Mouse (Mus musculus) olfactory bulb, adult 2 months (tissue): ENCODE results near the gene Prss16. TPM values are rescaled to one million over a fixed set of nuclear protein-coding genes. Genes with fewer than 3 reads are reported as not detected.
A peak's percentile ranks its signal among the peaks of the same experiment; 100 is the strongest.

ENCODE experiments used
- H3K27ac ChIP-seq: fragments of 200-500 bp; 2 replicates; pipeline ENCODE4 v1.5.1; 2012; ENCODE audit warnings: low read depth, low read length; ENCODE audit not compliant: insufficient read depth
- H3K4me1 ChIP-seq: fragments of 200-500 bp; 2 replicates; pipeline ENCODE4 v1.6.1; 2012; ENCODE audit warnings: low read length; ENCODE audit not compliant: control insufficient read depth, insufficient read depth
- H3K4me3 ChIP-seq: fragments of 200-500 bp; 2 replicates; pipeline ENCODE4 v1.5.1; 2012; ENCODE audit warnings: mild to moderate bottlenecking, low read depth, low read length, moderate library complexity; ENCODE audit not compliant: insufficient read depth
- CTCF ChIP-seq: fragments of 200-500 bp; IDR thresholded peaks from 2 replicates; pipeline ENCODE4 v1.5.1; 2012; ENCODE audit warnings: low read depth, mild to moderate bottlenecking, low read length, moderate library complexity; ENCODE audit not compliant: insufficient read depth
- POLR2A ChIP-seq: fragments of 200-500 bp; IDR thresholded peaks from 2 replicates; pipeline ENCODE4 v1.6.1; 2012; ENCODE audit warnings: mild to moderate bottlenecking, low read depth, low read length, moderate library complexity; ENCODE audit not compliant: insufficient read depth
- WGBS: fragments of 180-500 bp; shearing (Covaris S2); methylation state at CpG from one replicate; pipeline ENCODE4 v1.1.7; 2018; 5-methylcytosine and 5-hydroxymethylcytosine counted together
- polyA plus RNA-seq: library from polyadenylated mRNA; stranded (reverse); fragments of >200 nt; gene quantifications from 2 replicates; pipeline ENCODE4 v1.2.4, GENCODE M21; 2012; ENCODE audit warnings: low replicate concordance; ENCODE audit not compliant: missing spikeins, insufficient read depth, insufficient read length

Gene Prss16
- polyA plus RNA-seq, 1 experiment = not detected

DNA sequence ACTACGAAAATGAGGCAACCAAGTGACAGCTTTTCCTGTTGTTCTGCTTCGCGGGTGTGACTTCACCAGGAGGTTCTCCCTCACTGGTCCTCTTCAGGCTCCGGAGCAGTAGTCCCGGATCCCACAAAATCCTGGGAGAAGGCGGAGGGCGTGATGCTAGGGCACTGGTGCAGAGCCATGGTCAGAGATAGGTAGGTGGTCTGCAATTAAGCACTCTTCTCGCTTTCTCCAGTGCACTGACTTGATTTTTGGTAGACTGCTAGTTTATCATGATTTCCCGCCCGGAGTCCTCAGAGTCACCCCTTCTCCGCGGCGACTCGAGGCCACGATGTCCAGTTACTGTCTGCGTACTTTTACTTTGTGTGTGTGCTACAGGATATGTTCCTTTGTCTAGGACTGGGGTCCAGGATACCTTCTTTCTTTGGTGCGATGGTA, 4.9 kb upstream of the Prss16 start:
- Histone ChIP-seq H3K27ac (no peak overlapping the region), H3K4me3 (no peak overlapping the region)
- 12% methylated on average over 17 of the region's 17 CpGs for WGBS

DNA sequence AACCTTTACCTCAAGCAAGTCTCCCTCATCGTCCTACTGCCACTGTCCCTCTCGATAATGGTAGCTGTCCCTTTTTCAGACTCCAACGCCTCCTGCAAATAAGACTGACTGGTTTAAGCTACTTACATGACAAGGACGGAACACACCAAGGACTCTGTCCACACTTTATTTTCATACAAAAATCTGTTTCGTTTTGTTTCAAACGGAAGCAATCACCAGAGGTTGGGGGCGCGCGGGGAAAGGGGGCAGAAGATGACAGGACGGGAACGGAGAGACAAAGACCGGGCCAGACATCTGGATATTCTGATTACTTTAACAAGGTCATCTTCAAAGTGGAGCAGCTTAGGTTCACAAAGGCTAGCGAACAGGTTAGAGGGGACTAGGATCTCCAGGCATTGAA, 4.2 kb upstream of the Prss16 start:
- no peak overlapping the region for H3K4me3 ChIP-seq
- 26% methylated on average over 13 of the region's 13 CpGs for whole genome bisulfite sequencing
- H3K4me1 ChIP-seq = no peaks in the 10 kb centered on the region
- H3K27ac ChIP-seq = no peak overlapping the region
- no peak for TF ChIP-seq POLR2A
- no peak for TF ChIP-seq CTCF

More for the DNA sequence above, 4.9 kb upstream of the Prss16 start:
- no peak for TF ChIP-seq POLR2A
- H3K4me1 ChIP-seq = no peaks in the 10 kb centered on the region

DNA sequence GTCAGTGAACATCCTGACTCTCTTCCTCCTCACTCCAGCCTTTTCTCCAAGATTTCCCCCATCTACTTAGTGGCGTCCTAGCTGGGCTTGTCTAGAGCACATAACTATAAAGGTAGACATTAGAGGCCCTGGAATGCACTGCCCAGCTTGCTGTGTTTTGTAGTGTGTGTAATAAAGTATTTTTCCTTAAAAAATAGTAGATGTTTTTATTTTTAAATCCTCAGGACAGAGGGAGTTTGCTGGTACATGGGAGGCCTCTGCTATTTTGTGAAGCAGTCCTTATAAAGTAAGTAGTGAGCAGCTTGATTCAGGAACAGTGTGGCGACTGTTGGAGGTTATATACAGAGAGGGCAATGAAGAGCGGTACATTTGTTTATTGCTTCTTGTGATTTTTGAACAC, 835 bp downstream of the Prss16 start:
- TF ChIP-seq CTCF (no peak), POLR2A (no peak)
- WGBS = 86% methylated on average over 3 of the region's 3 CpGs
- peaks cover 13% of the 10 kb centered on the region for H3K4me1 ChIP-seq
- no peak overlapping the region for H3K27ac ChIP-seq
- no peak overlapping the region for H3K4me3 ChIP-seq

DNA sequence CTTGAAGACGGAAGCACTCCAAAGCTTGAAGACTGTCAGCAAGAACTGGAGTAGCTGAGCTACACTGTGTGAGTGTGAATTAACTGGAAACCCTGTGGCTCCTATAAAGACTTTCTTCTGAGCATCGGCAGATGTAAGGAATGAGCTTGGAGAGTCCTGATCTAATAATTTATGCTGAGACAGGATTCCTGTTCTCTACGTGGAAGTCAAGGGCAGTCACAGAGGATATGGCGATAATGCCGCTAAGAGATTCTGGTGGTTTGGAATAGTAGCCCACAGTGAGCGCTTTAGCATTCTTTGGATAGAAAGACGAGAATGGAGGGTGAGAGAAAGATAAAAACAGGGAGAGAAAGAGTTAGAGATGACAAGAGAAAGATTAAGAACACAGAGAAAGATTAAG, 1.7 kb downstream of the Prss16 start:
- TF ChIP-seq POLR2A (no peak), CTCF (no peak)
- Histone ChIP-seq H3K27ac (no peak overlapping the region), H3K4me3 (no peak overlapping the region), H3K4me1 (peaks cover 13% of the 10 kb centered on the region)
- WGBS = 52% methylated on average over 7 of the region's 7 CpGs

DNA sequence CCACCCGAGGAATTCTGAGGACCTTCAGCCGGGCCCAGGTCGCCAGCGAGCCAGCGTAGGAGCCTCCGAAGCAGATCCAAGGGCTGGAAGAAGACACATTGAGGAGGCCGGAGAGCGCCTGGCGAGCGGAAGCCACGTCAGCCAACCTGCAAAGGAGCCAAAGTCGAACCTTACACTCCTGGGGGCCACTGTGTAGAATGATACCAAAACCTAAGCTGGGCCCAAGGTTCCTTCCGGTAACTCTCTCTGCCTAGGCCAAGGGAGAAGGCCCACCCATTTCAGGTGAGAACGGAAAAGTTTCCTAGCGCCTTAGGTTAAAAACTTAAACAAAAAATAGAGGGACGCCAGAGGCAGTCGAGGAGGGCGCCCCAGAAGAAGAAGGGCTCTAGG, 2.4 kb downstream of the Prss16 start:
- TF ChIP-seq CTCF (no peak), POLR2A (no peak)
- Histone ChIP-seq H3K4me3 (no peak overlapping the region; the same call in 1 of the 2 replicates), H3K27ac (no peak overlapping the region), H3K4me1 (peaks cover 13% of the 10 kb centered on the region)
- WGBS = 13% methylated on average over 18 of the region's 18 CpGs

DNA sequence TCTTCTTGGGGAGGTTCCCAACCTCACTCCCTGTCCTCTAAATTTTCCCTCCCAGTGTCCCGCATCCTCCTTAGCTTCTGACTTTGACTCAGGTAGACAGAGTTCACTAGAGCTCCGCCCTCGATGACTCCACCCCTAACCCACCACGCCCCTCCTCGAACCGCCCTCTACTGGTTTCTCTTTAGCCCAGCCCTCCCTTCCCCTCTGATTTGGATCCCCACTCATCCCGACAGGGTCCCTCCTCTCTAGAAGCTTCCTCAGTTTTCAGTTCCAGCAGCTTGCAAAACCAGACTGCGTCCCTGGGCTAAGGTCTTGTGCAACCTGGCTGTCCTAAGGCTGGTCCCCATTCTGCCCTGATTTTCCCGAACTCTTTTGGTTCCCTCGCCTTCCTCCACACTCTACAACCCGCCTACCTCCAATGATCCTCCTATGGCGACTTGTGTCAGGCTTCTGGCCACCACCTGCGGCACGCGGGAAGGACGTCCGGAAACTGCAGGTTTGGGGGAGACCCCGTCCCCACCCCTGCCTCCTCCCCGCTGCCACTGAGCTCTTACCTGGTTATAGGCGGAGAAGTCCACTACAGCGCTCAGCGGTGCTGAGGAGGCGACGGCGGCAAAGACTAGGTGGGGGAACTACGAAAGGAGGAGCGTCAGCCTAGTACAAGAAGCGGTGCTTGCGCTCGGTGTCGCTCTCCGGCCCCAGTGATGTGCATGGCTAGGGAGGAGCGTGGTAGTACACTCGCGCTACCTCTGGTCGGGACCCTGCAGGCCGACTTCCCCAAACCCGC, 3.0 kb downstream of the Prss16 start:
- 0 out of 2 replicates have a peak, but pooled peaks have one; percentile 15 for TF ChIP-seq POLR2A
- TF ChIP-seq CTCF = no peak
- Histone ChIP-seq H3K4me1 (peaks cover 13% of the 10 kb centered on the region), H3K27ac (no peak overlapping the region), H3K4me3 (peak overlapping the region; percentile 43)
- 1% methylated on average over 38 of the region's 38 CpGs for WGBS

GRCm38 (mm10) chr13:22005605-22006333, 3.8 kb downstream of the Prss16 start:
- WGBS = under 1% methylated on average over 45 of the region's 45 CpGs
- TF ChIP-seq POLR2A = no peak
- no peak for TF ChIP-seq CTCF

DNA sequence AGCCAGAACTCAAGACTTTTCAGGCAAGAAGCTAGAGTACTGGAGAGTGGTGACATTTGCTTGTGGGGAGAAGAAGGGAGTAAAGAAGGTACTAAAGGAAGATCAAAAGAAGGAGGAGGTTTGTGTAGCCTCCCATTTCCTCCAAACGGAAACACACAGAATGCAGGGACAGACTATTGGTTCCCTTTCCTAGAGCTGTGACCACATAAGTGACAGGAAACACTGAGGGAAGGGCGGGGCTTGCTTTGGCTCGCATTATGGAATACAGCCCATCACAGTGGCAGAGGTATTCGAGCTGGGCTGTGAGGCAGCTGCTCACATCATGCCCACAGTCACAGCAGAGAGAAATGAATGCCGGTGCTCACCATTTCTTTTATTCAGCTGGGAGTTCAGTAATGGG, 7.7 kb downstream of the Prss16 start:
- 30% methylated on average over 5 of the region's 5 CpGs for WGBS
- H3K4me3 ChIP-seq = no peak overlapping the region
- no peak for TF ChIP-seq CTCF
- TF ChIP-seq POLR2A = no peak
- H3K27ac ChIP-seq = no peak overlapping the region
- H3K4me1 ChIP-seq = peaks cover 12% of the 10 kb centered on the region

More at GRCm38 (mm10) chr13:22005605-22006333, 3.8 kb downstream of the Prss16 start:
- H3K4me1 ChIP-seq = peaks cover 13% of the 10 kb centered on the region
- peak overlapping the region; percentile 43 for H3K4me3 ChIP-seq
- no peak overlapping the region for H3K27ac ChIP-seq

GRCm38 (mm10) chr13:22001346-22001745, 8.2 kb downstream of the Prss16 start:
- H3K27ac ChIP-seq = no peak overlapping the region
- no peak overlapping the region for H3K4me3 ChIP-seq
- H3K4me1 ChIP-seq = peaks cover 7% of the 10 kb centered on the region
- WGBS = 57% methylated on average over 2 of the region's 2 CpGs
- TF ChIP-seq CTCF (no peak), POLR2A (no peak)
